ENCODE assay signal across 8 mouse cellular contexts in genomic region chr8:83698661-83699453, GRCm38 (mm10). TPM values are rescaled to one million over a fixed set of nuclear protein-coding genes. Genes with fewer than 3 reads are reported as not detected.
DNase-seq lines count a peak whose midpoint lies in the region; ATAC-seq and TF ChIP-seq lines count a peak whose summit lies in the region.

Pkn1 (minus strand) TSS chr8:83699179.

- H3K9me3 ChIP-seq in G1E (replicated peaks), result peaks cover 3% of the 10 kb centered on the region; the same call in 1 of the 2 replicates
- no peaks in the 10 kb centered on the region for H3K9me3 ChIP-seq in hindbrain, embryonic 12.5 days (replicated peaks)

- peak within 1 kb of the TSS; percentile 90 for H3K9ac ChIP-seq in hindbrain, embryonic 12.5 days

- peaks cover 40% of the 10 kb centered on the region for H3K36me3 ChIP-seq in G1E (replicated peaks)
- H3K36me3 ChIP-seq in hindbrain, embryonic 12.5 days, result no peaks in the 10 kb centered on the region

- H3K27me3 ChIP-seq in G1E (ENCODE audit: insufficient read depth, low read length), result no peaks in the 10 kb centered on the region
- H3K27me3 ChIP-seq in cerebellum, adult 2 months (ENCODE audit: control insufficient read depth, insufficient read depth, low read length), result no peaks in the 10 kb centered on the region
- no peaks in the 10 kb centered on the region for H3K27me3 ChIP-seq in hindbrain, embryonic 12.5 days

- no peak for TF ChIP-seq CTCF in G1E (IDR thresholded peaks at IDR 0.05; ENCODE audit: low read depth, low read length)
- TF ChIP-seq CTCF in cerebellum, adult 2 months (IDR thresholded peaks at IDR 0.05; ENCODE audit: borderline replicate concordance, insufficient read depth, low read depth, low read length), result no peak

- DNase-seq in G1E (ENCODE audit: low spot score), result peak; percentile 95
- DNase-seq in cerebellum, adult 2 months, result peak; percentile 78 to 80
- peak; percentile 65 for DNase-seq in forelimb bud, embryonic 11.5 days (ENCODE audit: low read depth, low spot score)
- peak; percentile 50 to 51 for DNase-seq in layer of hippocampus, postnatal 25 days (ENCODE audit: extremely low spot score in 1 of 2, low spot score in 1 of 2)
- peak; percentile 79 for DNase-seq in lung, postnatal 36 days
- peak; percentile 80 for DNase-seq in retina, embryonic 14.5 days (ENCODE audit: low spot score)
- DNase-seq in urinary bladder, adult 18-20 months (ENCODE audit: low spot score in 2 of 2), result peak; percentile 61 to 66

- peak; percentile 22 for ATAC-seq in G1E (ENCODE audit: extremely low read depth, insufficient number of reproducible peaks, low FRiP score, poor library complexity, severe bottlenecking)
- ATAC-seq in hindbrain, embryonic 12.5 days (ENCODE audit: low FRiP score), result peak; percentile 92

- H3K4me2 ChIP-seq in hindbrain, embryonic 12.5 days (replicated peaks), result peak within 1 kb of the TSS; percentile 92

- peaks cover 66% of the 10 kb centered on the region for H3K4me1 ChIP-seq in G1E (ENCODE audit: insufficient read depth, low read depth, low read length)
- H3K4me1 ChIP-seq in cerebellum, adult 2 months (ENCODE audit: control insufficient read depth, insufficient read depth, low read length), result peaks cover 14% of the 10 kb centered on the region
- H3K4me1 ChIP-seq in hindbrain, embryonic 12.5 days, result peaks cover 23% of the 10 kb centered on the region

- TF ChIP-seq POLR2A in cerebellum, adult 2 months (IDR thresholded peaks at IDR 0.05; ENCODE audit: borderline replicate concordance, insufficient read depth, low read length), result peak; percentile 49; the same call in 1 of the 2 replicates

- H3K4me3 ChIP-seq in G1E (ENCODE audit: low read depth, low read length), result peak within 1 kb of the TSS; percentile 92
- H3K4me3 ChIP-seq in cerebellum, adult 2 months (replicated peaks; ENCODE audit: insufficient read depth, low read depth, low read length), result peak within 1 kb of the TSS; percentile 70
- H3K4me3 ChIP-seq in hindbrain, embryonic 12.5 days, result peak within 1 kb of the TSS; percentile 85

- H3K27ac ChIP-seq in cerebellum, adult 2 months (ENCODE audit: insufficient read depth, low read length), result peak within 1 kb of the TSS; percentile 88
- H3K27ac ChIP-seq in hindbrain, embryonic 12.5 days, result peak within 1 kb of the TSS; percentile 52

- WGBS in cerebellum, adult 2 months, result under 1% methylated on average over 83 of the region's 85 CpGs
- under 1% methylated on average over 53 of the region's 85 CpGs for WGBS in hindbrain, embryonic 12.5 days

RNA-seq across cellular contexts. Expression of gene Pkn1, which starts in this region (rescaled TPM):
- total RNA-seq in G1E (2014; fragmentation: Nextera tagmentation) (104 and 109 TPM in 2 replicates), G1E (2017) (89.4 and 116 TPM in 2 replicates)
- polyA plus RNA-seq in G1E (2012), result 150 and 153 TPM in 2 replicates
- 59.8 and 62.7 TPM in 2 replicates for polyA plus RNA-seq in cerebellum, adult 2 months (2012; rRNA removed)
- polyA plus RNA-seq in hindbrain, embryonic 12.5 days (2016; fragmentation: Nextera tagmentation; extraction: Ambion mirVana), result 34.6 and 38.3 TPM in 2 replicates
- total RNA-seq in layer of hippocampus, postnatal 25 days (2021), result 10 to 100 TPM; 42.2 to 57.6 TPM

Comparison
In these comparisons a context has a peak if more than half of its experiments do, and no peak if none do; other contexts are left out.
1. Peak in every context shown above with its lines: DNase-seq, ATAC-seq, H3K4me3 ChIP-seq and H3K27ac ChIP-seq.